Mouse (Mus musculus) bone marrow macrophage, adult 2 months (primary cell): Measurements from ENCODE around the gene Plekhm1.

ENCODE experiments used
- CTCF ChIP-seq: IDR thresholded peaks from 2 replicates; pipeline ENCODE4 v1.5.1; 2012; ENCODE audit warnings: low read depth, mild to moderate bottlenecking, low read length, moderate library complexity
- POLR2A ChIP-seq: IDR thresholded peaks from 2 replicates; pipeline ENCODE4 v1.6.1; 2012; ENCODE audit warnings: mild to moderate bottlenecking, low read depth, low read length, borderline replicate concordance

DNA sequence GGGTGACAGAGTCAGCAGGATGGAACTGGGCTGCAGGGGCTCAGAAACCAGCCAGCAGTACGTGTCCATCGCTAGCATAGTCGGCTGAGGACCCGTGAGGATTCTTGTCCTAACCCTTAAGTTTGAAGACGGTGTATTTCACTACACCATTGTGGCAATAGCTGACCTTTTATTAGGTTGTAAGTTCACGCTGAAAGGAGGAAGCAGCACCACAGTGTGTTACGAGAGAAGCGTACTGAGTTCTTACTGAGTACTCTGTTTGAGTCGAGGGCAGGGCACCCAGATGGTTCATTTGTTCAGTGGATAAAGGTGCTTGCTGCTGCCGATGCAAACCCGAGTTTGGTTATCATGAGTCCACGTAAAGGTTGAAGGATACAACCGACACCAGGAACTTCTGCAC, 7.2 kb upstream of the Plekhm1 start:
- no peak for TF ChIP-seq POLR2A
- TF ChIP-seq CTCF, result no peak
